Mouse (Mus musculus) G1E (cell line): Measurements from ENCODE around the gene Abcf1.
"Not testable (repeated sequence)": the region's sequence is repeated elsewhere in the genome, so short reads cannot be mapped to it uniquely, and the experiment has no call there.

Source experiments
- CTCF ChIP-seq: IDR thresholded peaks from 2 replicates; pipeline ENCODE4 v1.5.1; 2012; ENCODE audit warnings: low read depth, low read length, inconsistent platforms, mixed read lengths
- GATA1 ChIP-seq: IDR thresholded peaks from 2 replicates; pipeline ENCODE4 v1.6.1; 2012; ENCODE audit warnings: borderline replicate concordance, low read length, inconsistent platforms, mixed read lengths
- GATA2 ChIP-seq: IDR thresholded peaks from 2 replicates; pipeline ENCODE4 v1.6.1; 2012; ENCODE audit warnings: low read depth, low read length, inconsistent platforms, borderline replicate concordance

DNA sequence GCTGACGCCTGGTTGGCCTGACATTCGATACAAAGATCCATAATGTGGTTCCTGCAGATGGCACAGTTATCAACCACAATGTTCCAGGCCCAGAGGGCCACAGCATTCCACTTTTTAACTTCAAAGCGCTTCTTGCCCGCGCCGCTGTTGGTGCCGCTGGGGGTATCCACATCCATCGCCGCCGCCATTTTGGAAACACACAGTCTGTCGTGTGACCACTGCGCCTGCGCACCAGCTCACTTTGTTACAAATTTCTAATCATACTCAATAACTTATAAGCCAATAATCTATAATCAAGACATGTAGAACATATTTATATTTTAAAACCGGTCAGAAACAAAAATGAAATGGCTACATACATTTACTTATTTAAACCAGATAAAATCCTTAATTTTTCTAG, 33.8 kb downstream of the Abcf1 start:
- TF ChIP-seq CTCF, GATA1, GATA2: not testable (repeated sequence)
